Mouse (Mus musculus) midbrain, postnatal 0 days (tissue): ENCODE results near the gene Pcbp3. TPM values are rescaled to one million over a fixed set of nuclear protein-coding genes. Genes with fewer than 3 reads are reported as not detected.

Source experiments
- ATAC-seq: fragments of 200-750 bp; cut with Nextera tagmentation; 2 replicates; pipeline ENCODE4 v1.8.0; 2017; ENCODE audit warnings: moderate number of reproducible peaks, mild to moderate bottlenecking, moderate TSS enrichment, moderate library complexity; ENCODE audit not compliant: low FRiP score
- DNase-seq: peaks from one replicate; pipeline ENCODE4 v3.0.0-alpha.2; 2015; ENCODE audit warnings: low spot score
- H3K27ac ChIP-seq: fragments of 300-500 bp; sonication (generic); 2 replicates; pipeline ENCODE4 v1.5.1; 2014; ENCODE audit warnings: low read depth, mild to moderate bottlenecking, low read length, mixed read lengths
- H3K27me3 ChIP-seq: fragments of 300-500 bp; sonication (generic); 2 replicates; pipeline ENCODE4 v1.6.1; 2014; ENCODE audit warnings: low read length, control low read depth, mixed read lengths; ENCODE audit not compliant: insufficient read depth
- H3K36me3 ChIP-seq: fragments of 300-500 bp; sonication (generic); 2 replicates; pipeline ENCODE4 v1.6.1; 2014; ENCODE audit warnings: low read length, control low read depth, mixed read lengths; ENCODE audit not compliant: insufficient read depth
- H3K4me1 ChIP-seq: fragments of 300-500 bp; sonication (generic); 2 replicates; pipeline ENCODE4 v1.6.1; 2014; ENCODE audit warnings: mild to moderate bottlenecking, control low read depth, antibody characterized with exemption, low read length, mixed read lengths; ENCODE audit not compliant: insufficient read depth
- H3K4me2 ChIP-seq: fragments of 300-500 bp; sonication (generic); 2 replicates; pipeline ENCODE4 v1.6.1; 2014; ENCODE audit warnings: low read depth, mild to moderate bottlenecking, low read length, mixed read lengths; ENCODE audit not compliant: poor library complexity, severe bottlenecking
- H3K4me3 ChIP-seq: fragments of 300-500 bp; sonication (generic); 2 replicates; pipeline ENCODE4 v1.5.1; 2014; ENCODE audit warnings: low read depth, mild to moderate bottlenecking, low read length, moderate library complexity
- H3K9ac ChIP-seq: fragments of 300-500 bp; sonication (generic); replicated peaks from 2 replicates; pipeline ENCODE4 v1.6.1; 2014; ENCODE audit warnings: mild to moderate bottlenecking, low read length, moderate library complexity, mixed read lengths; ENCODE audit not compliant: poor library complexity, severe bottlenecking
- H3K9me3 ChIP-seq: fragments of 300-500 bp; sonication (generic); 2 replicates; pipeline ENCODE4 v1.6.1; 2016; ENCODE audit warnings: low read length, control low read depth
- CTCF ChIP-seq: IDR thresholded peaks from 2 replicates; pipeline ENCODE4 v1.5.1; 2016; ENCODE audit warnings: antibody characterized with exemption, mild to moderate bottlenecking
- WGBS: fragments of 180-500 bp; shearing (Covaris S2); extraction: QIAGEN DNeasy Blood & Tissue Kit; methylation state at CpG from one replicate; pipeline ENCODE4 v1.1.7; 2014; 5-methylcytosine and 5-hydroxymethylcytosine counted together
- polyA plus RNA-seq: library from polyadenylated mRNA; unstranded; fragments of >200 nt; fragmentation: Nextera tagmentation; extraction: Ambion mirVana; gene quantifications from 2 replicates; pipeline ENCODE4 v1.2.1, GENCODE M21; 2015
- total RNA-seq: library from RNA; depleted of rRNA; stranded (reverse); fragments of >200 nt; gene quantifications from 2 replicates; pipeline ENCODE4 v1.2.3, GENCODE M21; 2014

Gene Pcbp3
- total and polyA plus RNA-seq, 2 experiments from 2014 or later: 52.4 to 74.4 TPM

DNA sequence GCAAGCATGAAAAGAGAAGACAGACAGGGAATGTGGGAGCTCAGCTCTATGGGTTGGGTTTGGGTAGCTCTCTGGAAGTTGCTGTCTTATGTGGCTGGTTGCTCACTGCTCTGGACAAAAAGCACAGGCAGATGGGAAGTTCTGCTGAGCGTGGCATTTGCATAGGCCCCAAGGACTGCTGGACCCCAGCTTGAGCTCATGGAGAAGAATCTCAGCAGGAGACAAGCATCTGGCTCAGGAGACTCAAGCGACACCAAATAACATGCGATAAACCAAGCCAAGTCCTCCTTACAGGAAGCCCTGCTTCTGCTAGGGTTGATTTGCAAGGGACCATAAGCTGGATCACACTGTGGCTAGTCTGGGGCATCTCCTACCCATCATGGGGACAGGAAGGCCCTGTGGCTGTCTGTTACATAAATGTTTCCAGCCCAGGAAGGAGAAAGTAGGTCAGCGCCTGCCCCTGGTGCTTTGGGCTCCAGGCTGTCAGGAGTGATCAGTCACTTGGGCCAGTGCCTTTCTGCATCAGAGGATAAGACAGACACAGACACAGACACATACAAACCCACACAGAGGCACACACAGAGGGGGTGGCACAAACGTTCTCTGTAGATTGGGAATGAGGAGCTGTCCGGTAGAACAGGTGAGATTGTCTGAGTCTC, 159.7 kb downstream of the Pcbp3 start:
- no peaks in the 10 kb centered on the region for H3K9me3 ChIP-seq
- TF ChIP-seq CTCF: no peak
- ATAC-seq (no peak), DNase-seq (peak; percentile 70)
- H3K36me3 ChIP-seq: peaks cover 6% of the 10 kb centered on the region; the same call in 1 of the 2 replicates
- H3K27ac ChIP-seq: peak overlapping the region; percentile 38; the same call in 1 of the 2 replicates
- 70% methylated on average over 6 of the region's 6 CpGs for WGBS
- no peak overlapping the region for H3K4me2 ChIP-seq
- no peak overlapping the region for H3K4me3 ChIP-seq
- H3K27me3 ChIP-seq: no peaks in the 10 kb centered on the region
- H3K4me1 ChIP-seq: peaks cover 4% of the 10 kb centered on the region; the same call in 1 of the 2 replicates
- H3K9ac ChIP-seq: no peak overlapping the region

DNA sequence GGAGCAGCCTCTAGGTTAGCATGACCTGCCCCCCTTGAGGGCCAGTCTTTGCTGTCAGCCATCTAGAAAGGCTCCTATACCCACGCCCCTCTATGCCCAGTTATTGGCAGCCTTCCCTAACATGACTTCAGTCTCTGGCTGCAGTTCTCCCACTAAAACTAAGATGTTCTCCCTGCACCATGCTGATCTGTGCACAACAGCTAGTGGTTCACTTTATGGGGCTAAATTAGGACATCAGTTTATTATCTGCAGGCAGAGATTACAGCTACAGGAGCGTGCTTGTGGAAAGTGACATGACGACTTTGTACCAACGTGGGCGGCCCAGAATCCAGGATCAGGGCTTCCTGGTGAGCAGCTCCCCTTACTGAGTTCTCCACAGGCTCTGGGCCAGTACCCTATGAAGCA, 160.4 kb downstream of the Pcbp3 start:
- Histone ChIP-seq H3K4me3 (no peak overlapping the region), H3K4me1 (peaks cover 4% of the 10 kb centered on the region; the same call in 1 of the 2 replicates), H3K4me2 (no peak overlapping the region), H3K9ac (no peak overlapping the region), H3K27ac (no peak overlapping the region), H3K9me3 (no peaks in the 10 kb centered on the region), H3K27me3 (no peaks in the 10 kb centered on the region), H3K36me3 (peaks cover 6% of the 10 kb centered on the region; the same call in 1 of the 2 replicates)
- TF ChIP-seq CTCF: no peak
- ATAC-seq (no peak), DNase-seq (no peak)
- 72% methylated on average over 5 of the region's 5 CpGs for WGBS

DNA sequence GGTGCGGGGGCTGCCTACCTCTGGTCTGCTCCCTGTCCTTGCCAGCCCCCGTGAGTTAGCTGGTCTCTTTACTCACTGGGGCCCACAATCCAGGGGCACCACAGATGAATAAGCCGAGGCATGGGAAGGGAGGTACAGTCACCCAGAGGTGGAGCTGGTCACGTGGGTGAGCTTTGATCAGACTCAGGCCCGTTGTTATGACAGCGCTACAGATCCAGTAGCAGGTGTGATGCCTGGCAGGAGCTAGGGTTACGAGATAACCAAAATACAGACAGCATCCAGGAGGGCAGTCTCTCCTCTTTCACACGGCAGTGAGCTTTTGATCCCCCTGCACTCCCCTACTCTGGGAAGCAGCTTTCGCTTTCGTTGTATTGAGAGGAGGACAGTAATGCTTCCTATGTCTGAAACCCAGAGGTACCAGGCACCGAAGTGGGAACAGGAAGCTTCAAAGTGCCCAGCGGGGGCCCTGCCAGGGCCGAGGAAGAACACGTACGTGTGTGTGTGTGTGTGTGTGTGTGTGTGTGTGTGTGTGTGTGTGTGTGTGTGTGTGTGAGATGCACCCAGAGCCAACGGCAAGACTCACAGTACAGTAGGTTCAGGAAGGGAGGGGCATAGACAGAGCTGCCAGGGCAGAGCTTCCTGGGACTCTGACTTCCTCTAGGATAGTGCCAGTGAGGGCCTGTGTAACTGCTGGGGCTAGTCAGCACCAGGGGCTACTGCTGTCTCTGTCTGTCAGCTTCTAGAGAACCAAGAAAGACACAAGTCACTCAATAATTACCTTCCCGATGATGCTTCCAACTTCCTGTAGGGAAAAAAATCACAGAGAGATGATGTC, 162.7 kb downstream of the Pcbp3 start:
- Histone ChIP-seq H3K4me3 (no peak overlapping the region), H3K27ac (no peak overlapping the region), H3K9ac (no peak overlapping the region), H3K36me3 (peaks cover 6% of the 10 kb centered on the region), H3K4me2 (no peak overlapping the region), H3K4me1 (peaks cover 4% of the 10 kb centered on the region; the same call in 1 of the 2 replicates), H3K27me3 (no peaks in the 10 kb centered on the region), H3K9me3 (no peaks in the 10 kb centered on the region)
- DNase-seq (no peak), ATAC-seq (no peak)
- TF ChIP-seq CTCF: no peak
- WGBS: 80% methylated on average over 17 of the region's 17 CpGs

DNA sequence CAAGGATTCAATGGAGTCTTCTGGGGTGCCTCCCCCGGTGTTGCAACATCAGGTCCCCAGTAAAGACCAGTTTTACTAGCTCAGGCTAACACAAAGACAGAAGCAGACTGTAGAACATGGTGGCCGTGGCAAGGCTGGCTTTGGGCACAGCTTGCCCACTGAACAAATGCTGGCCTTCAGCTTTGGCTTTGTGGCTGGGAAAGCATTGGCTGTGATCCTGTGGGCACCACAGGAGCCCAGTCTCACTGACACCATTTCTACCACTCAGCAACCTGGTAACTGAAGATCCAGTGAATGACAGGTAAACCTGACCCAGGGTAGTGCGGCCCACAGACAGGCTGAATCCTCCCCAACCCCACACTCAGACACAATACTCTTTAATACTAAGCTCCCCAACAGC, 167.6 kb downstream of the Pcbp3 start:
- Histone ChIP-seq H3K27ac (no peak overlapping the region), H3K9me3 (no peaks in the 10 kb centered on the region), H3K4me3 (no peak overlapping the region), H3K4me2 (no peak overlapping the region), H3K36me3 (peaks cover 9% of the 10 kb centered on the region), H3K9ac (no peak overlapping the region), H3K4me1 (peaks cover 4% of the 10 kb centered on the region; the same call in 1 of the 2 replicates), H3K27me3 (no peaks in the 10 kb centered on the region)
- 94% methylated on average over 3 of the region's 3 CpGs for WGBS
- TF ChIP-seq CTCF: no peak
- DNase-seq (no peak), ATAC-seq (no peak)

GRCm38 (mm10) chr10:76791475-76791874, 170.2 kb downstream of the Pcbp3 start:
- DNase-seq: peak; percentile 67
- 77% methylated on average over 1 of the region's 1 CpGs for WGBS
- Histone ChIP-seq H3K27ac (no peak overlapping the region), H3K27me3 (no peaks in the 10 kb centered on the region), H3K9me3 (no peaks in the 10 kb centered on the region), H3K4me3 (no peak overlapping the region), H3K36me3 (peaks cover 3% of the 10 kb centered on the region), H3K4me2 (no peak overlapping the region), H3K4me1 (peaks cover 4% of the 10 kb centered on the region; the same call in 1 of the 2 replicates), H3K9ac (no peak overlapping the region)
- TF ChIP-seq CTCF: peak; percentile 71
- no peak for ATAC-seq

DNA sequence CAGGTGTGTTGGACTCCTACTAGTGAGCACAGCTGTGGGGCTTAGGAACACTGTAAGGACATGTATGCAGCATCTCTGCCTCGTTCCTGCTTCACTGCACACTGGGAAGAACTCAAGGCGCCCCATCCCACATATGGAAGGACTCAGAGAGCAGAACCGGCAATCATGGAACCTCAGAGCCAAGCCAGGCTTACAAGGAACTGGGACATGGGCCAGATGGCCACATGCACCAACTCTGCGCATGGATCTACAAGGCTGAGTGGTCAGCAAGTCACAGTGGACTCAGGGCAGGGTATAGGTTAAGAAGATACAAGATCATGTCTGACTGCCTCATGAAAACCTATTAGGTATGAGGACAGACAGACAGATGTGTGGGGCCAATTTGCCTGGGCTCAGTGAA, 171.8 kb downstream of the Pcbp3 start:
- Histone ChIP-seq H3K27ac (no peak overlapping the region), H3K4me2 (no peak overlapping the region), H3K27me3 (no peaks in the 10 kb centered on the region), H3K4me1 (peaks cover 4% of the 10 kb centered on the region; the same call in 1 of the 2 replicates), H3K9me3 (no peaks in the 10 kb centered on the region), H3K4me3 (no peak overlapping the region), H3K9ac (no peak overlapping the region), H3K36me3 (peaks cover 3% of the 10 kb centered on the region)
- TF ChIP-seq CTCF: no peak
- WGBS: 93% methylated on average over 4 of the region's 4 CpGs
- DNase-seq (peak; percentile 41), ATAC-seq (no peak)
